Mouse (Mus musculus) hindbrain, postnatal 0 days (tissue): ENCODE measurements around the gene Traf3ip2. TPM values are rescaled to one million over a fixed set of nuclear protein-coding genes. Genes with fewer than 3 reads are reported as not detected.

ENCODE experiments used
- ATAC-seq: fragments of 200-750 bp; cut with Nextera tagmentation; 2 replicates; pipeline ENCODE4 v1.8.0; 2017; ENCODE audit warnings: mild to moderate bottlenecking, moderate TSS enrichment, moderate library complexity
- DNase-seq: peaks from one replicate; pipeline ENCODE4 v3.0.0-alpha.2; 2015; ENCODE audit warnings: low spot score
- H3K27ac ChIP-seq: fragments of 300-500 bp; sonication (generic); 2 replicates; pipeline ENCODE4 v1.5.1; 2014; ENCODE audit warnings: mild to moderate bottlenecking
- H3K27me3 ChIP-seq: fragments of 300-500 bp; sonication (generic); 2 replicates; pipeline ENCODE4 v1.6.1; 2014; ENCODE audit warnings: low read length, mixed read lengths; ENCODE audit not compliant: insufficient read depth
- H3K36me3 ChIP-seq: fragments of 300-500 bp; sonication (generic); 2 replicates; pipeline ENCODE4 v1.6.1; 2014; ENCODE audit warnings: low read length, mixed read lengths; ENCODE audit not compliant: insufficient read depth
- H3K4me1 ChIP-seq: fragments of 300-500 bp; sonication (generic); 2 replicates; pipeline ENCODE4 v1.6.1; 2014; ENCODE audit warnings: antibody characterized with exemption, low read length, mixed read lengths; ENCODE audit not compliant: insufficient read depth
- H3K4me2 ChIP-seq: fragments of 300-500 bp; sonication (generic); 2 replicates; pipeline ENCODE4 v1.6.1; 2014; ENCODE audit warnings: low read depth, mild to moderate bottlenecking, low read length, moderate library complexity, mixed read lengths
- H3K4me3 ChIP-seq: fragments of 300-500 bp; sonication (generic); 2 replicates; pipeline ENCODE4 v1.5.1; 2014; ENCODE audit warnings: low read length
- H3K9ac ChIP-seq: fragments of 300-500 bp; sonication (generic); replicated peaks from 2 replicates; pipeline ENCODE4 v1.6.1; 2014; ENCODE audit warnings: mild to moderate bottlenecking, low read length, moderate library complexity, mixed read lengths
- H3K9me3 ChIP-seq: fragments of 300-500 bp; sonication (generic); 2 replicates; pipeline ENCODE4 v1.6.1; 2016; ENCODE audit warnings: low read length, mixed read lengths
- CTCF ChIP-seq: IDR thresholded peaks from 2 replicates; pipeline ENCODE4 v1.5.1; 2016; ENCODE audit warnings: antibody characterized with exemption, control low read depth, low read depth
- WGBS: fragments of 180-500 bp; shearing (Covaris S2); extraction: QIAGEN DNeasy Blood & Tissue Kit; methylation state at CpG from one replicate; pipeline ENCODE4 v1.1.7; 2014; 5-methylcytosine and 5-hydroxymethylcytosine counted together
- polyA plus RNA-seq: library from polyadenylated mRNA; unstranded; fragments of >200 nt; fragmentation: Nextera tagmentation; extraction: Ambion mirVana; gene quantifications from 2 replicates; pipeline ENCODE4 v1.2.1, GENCODE M21; 2015
- total RNA-seq: library from RNA; depleted of rRNA; stranded (reverse); fragments of >200 nt; gene quantifications from 2 replicates; pipeline ENCODE4 v1.2.3, GENCODE M21; 2014

Traf3ip2 gene
- total and polyA plus RNA-seq, 2 experiments from 2014 or later: 5.3 to 5.7 TPM

GRCm38 (mm10) chr10:39612989-39613831 is 476 bp downstream of the Traf3ip2 start:
- no peaks in the 10 kb centered on the region for H3K36me3 ChIP-seq
- DNase-seq: peak; percentile 26
- H3K4me3 ChIP-seq: 0 out of 2 replicates have a peak overlapping the region, but pooled peaks have one; percentile 6
- H3K4me2 ChIP-seq: peak overlapping the region; percentile 43
- WGBS: 26% methylated on average over 26 of the region's 26 CpGs
- TF ChIP-seq CTCF: no peak
- no peaks in the 10 kb centered on the region for H3K9me3 ChIP-seq
- 0 out of 2 replicates have a peak overlapping the region, but pooled peaks have one; percentile 28 for H3K9ac ChIP-seq
- H3K27me3 ChIP-seq: no peaks in the 10 kb centered on the region
- H3K4me1 ChIP-seq: 0 out of 2 replicates have a peak, but pooled peaks cover 6% of the 10 kb centered on the region
- H3K27ac ChIP-seq: peak overlapping the region; percentile 49
- ATAC-seq: peak; percentile 55

GRCm38 (mm10) chr10:39613973-39614372 is 1.2 kb downstream of the Traf3ip2 start:
- Histone ChIP-seq H3K9ac (no peak overlapping the region), H3K27me3 (no peaks in the 10 kb centered on the region), H3K4me2 (peak overlapping the region; percentile 43), H3K27ac (peak overlapping the region; percentile 49; the same call in 1 of the 2 replicates), H3K36me3 (no peaks in the 10 kb centered on the region), H3K4me1 (0 out of 2 replicates have a peak, but pooled peaks cover 6% of the 10 kb centered on the region), H3K9me3 (no peaks in the 10 kb centered on the region), H3K4me3 (no peak overlapping the region)
- TF ChIP-seq CTCF: no peak
- DNase-seq (no peak), ATAC-seq (no peak)
- 18% methylated on average over 2 of the region's 2 CpGs for WGBS

DNA sequence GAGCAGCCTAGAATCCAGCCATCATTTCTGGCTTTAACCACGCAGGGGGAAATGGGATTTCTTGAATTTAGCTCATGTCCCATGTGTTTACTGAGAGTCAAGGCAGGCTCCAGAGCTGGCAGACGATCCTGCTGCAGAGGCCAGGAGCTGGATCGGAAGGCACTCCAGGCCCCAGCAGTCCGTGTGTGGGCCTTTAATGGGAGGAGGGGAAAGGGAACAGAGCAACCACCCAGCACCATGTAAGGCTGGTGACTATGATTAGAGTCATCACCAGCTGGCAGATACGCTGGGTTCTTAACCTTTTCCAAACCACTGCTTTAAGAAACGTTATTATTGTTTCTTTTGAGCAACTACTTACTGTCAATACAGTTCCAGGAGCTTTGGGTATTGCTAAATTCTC is 1.9 kb downstream of the Traf3ip2 start:
- Histone ChIP-seq H3K9ac (no peak overlapping the region), H3K4me2 (no peak overlapping the region), H3K27me3 (no peaks in the 10 kb centered on the region), H3K36me3 (no peaks in the 10 kb centered on the region), H3K9me3 (no peaks in the 10 kb centered on the region), H3K4me3 (no peak overlapping the region), H3K4me1 (0 out of 2 replicates have a peak, but pooled peaks cover 6% of the 10 kb centered on the region), H3K27ac (peak overlapping the region; percentile 49; the same call in 1 of the 2 replicates)
- WGBS: 14% methylated on average over 6 of the region's 6 CpGs
- TF ChIP-seq CTCF: no peak
- ATAC-seq: peak; percentile 72
- DNase-seq: peak; percentile 67

- Histone ChIP-seq H3K4me3 (no peak overlapping the region), H3K4me2 (no peak overlapping the region), H3K27me3 (no peaks in the 10 kb centered on the region), H3K36me3 (no peaks in the 10 kb centered on the region), H3K9me3 (no peaks in the 10 kb centered on the region), H3K9ac (no peak overlapping the region), H3K4me1 (0 out of 2 replicates have a peak, but pooled peaks cover 6% of the 10 kb centered on the region), H3K27ac (no peak overlapping the region)
- WGBS: 86% methylated on average over 12 of the region's 12 CpGs
- no peak for ATAC-seq
- TF ChIP-seq CTCF: no peak
- no peak for DNase-seq
These were observed 2.9 kb downstream of the Traf3ip2 start for GRCm38 (mm10) chr10:39615531-39616229.

DNA sequence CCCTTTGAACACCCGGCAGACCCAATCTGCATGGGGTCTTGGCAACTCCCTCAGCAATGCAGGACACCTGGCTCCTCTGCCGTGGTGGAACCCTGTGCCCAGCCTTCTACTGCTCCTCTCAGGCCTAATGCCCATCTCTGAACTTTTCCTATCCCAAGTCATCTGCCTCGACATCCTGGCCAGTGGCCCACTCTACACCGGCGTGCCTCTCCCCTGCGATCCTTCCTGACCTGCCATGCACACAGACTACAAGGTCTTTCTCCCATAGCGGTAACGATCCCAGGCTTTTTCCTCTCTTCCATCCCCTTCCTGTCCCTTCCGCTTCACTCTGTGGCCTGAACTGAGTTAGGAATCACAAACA is 3.5 kb downstream of the Traf3ip2 start:
- no peak overlapping the region for H3K4me3 ChIP-seq
- no peaks in the 10 kb centered on the region for H3K9me3 ChIP-seq
- H3K27me3 ChIP-seq: no peaks in the 10 kb centered on the region
- no peak overlapping the region for H3K4me2 ChIP-seq
- DNase-seq (no peak), ATAC-seq (no peak)
- H3K36me3 ChIP-seq: no peaks in the 10 kb centered on the region
- H3K4me1 ChIP-seq: 0 out of 2 replicates have a peak, but pooled peaks cover 6% of the 10 kb centered on the region
- TF ChIP-seq CTCF: no peak
- H3K9ac ChIP-seq: no peak overlapping the region
- WGBS: 76% methylated on average over 9 of the region's 9 CpGs
- H3K27ac ChIP-seq: no peak overlapping the region

- H3K4me2 ChIP-seq: no peak overlapping the region
- H3K4me3 ChIP-seq: no peak overlapping the region
- H3K9ac ChIP-seq: no peak overlapping the region
- 84% methylated on average over 8 of the region's 8 CpGs for WGBS
- H3K36me3 ChIP-seq: no peaks in the 10 kb centered on the region
- ATAC-seq (no peak), DNase-seq (no peak)
- TF ChIP-seq CTCF: no peak
- no peaks in the 10 kb centered on the region for H3K9me3 ChIP-seq
- H3K27ac ChIP-seq: no peak overlapping the region
- H3K4me1 ChIP-seq: 0 out of 2 replicates have a peak, but pooled peaks cover 6% of the 10 kb centered on the region
- H3K27me3 ChIP-seq: no peaks in the 10 kb centered on the region
These were observed 3.9 kb downstream of the Traf3ip2 start for GRCm38 (mm10) chr10:39616626-39617025.
